Mouse (Mus musculus): ENCODE measurements around the gene Smc6. TPM values are rescaled to one million over a fixed set of nuclear protein-coding genes. Genes with fewer than 3 reads are reported as not detected.

Smc6 gene
- polyA plus RNA-seq, 1 experiment from 2014 or later, result 106 TPM

GRCm38 (mm10) chr12:11266282-11266985 lies 748 bp downstream of the Smc6 start:
- H3K27me3 ChIP-seq (ENCODE audit: control insufficient read depth, insufficient read depth, low read length), result no peaks in the 10 kb centered on the region
- peak; percentile 55 for ATAC-seq (ENCODE audit: insufficient number of reproducible peaks, insufficient read depth, low FRiP score, low read depth)
- H3K4me2 ChIP-seq (ENCODE audit: low read length), result peak overlapping the region; percentile 87
- H3K9ac ChIP-seq (ENCODE audit: low read length), result peak overlapping the region; percentile 97
- H3K9me3 ChIP-seq (ENCODE audit: control insufficient read depth, low read length), result no peaks in the 10 kb centered on the region
- WGBS, result under 1% methylated on average over 46 of the region's 51 CpGs
- H3K36me3 ChIP-seq (ENCODE audit: control insufficient read depth, insufficient read depth, low read length), result peaks cover 2% of the 10 kb centered on the region; the same call in 1 of the 2 replicates
- H3K27ac ChIP-seq (replicated peaks in 1 of 2; ENCODE audit: control insufficient read depth in 1 of 2, insufficient read depth in 1 of 2, low read depth in 2 of 2, low read length in 2 of 2), result peak overlapping the region; percentile 78 to 96
- H3K4me3 ChIP-seq (ENCODE audit: control insufficient read depth in 1 of 2, insufficient read depth in 1 of 2, low read depth in 1 of 2, low read length in 2 of 2), result peak overlapping the region; percentile 63 to 90
- peaks cover 2 to 27% of the 10 kb centered on the region in 2 experiments; a peak in 3 of 4 replicates for H3K4me1 ChIP-seq (ENCODE audit: control insufficient read depth in 2 of 2, insufficient read depth in 2 of 2, low read length in 2 of 2)

- WGBS, result 9% methylated on average over 4 of the region's 4 CpGs
- Histone ChIP-seq H3K4me3 (ENCODE audit: control insufficient read depth in 1 of 2, insufficient read depth in 1 of 2, low read depth in 1 of 2, low read length in 2 of 2) (peak overlapping the region; percentile 63 to 90), H3K27ac (replicated peaks in 1 of 2; ENCODE audit: control insufficient read depth in 1 of 2, insufficient read depth in 1 of 2, low read depth in 2 of 2, low read length in 2 of 2) (peak overlapping the region; percentile 14 to 96; a peak in 2 of 4 replicates), H3K4me1 (ENCODE audit: control insufficient read depth in 2 of 2, insufficient read depth in 2 of 2, low read length in 2 of 2) (peaks cover 2 to 27% of the 10 kb centered on the region in 2 experiments; a peak in 3 of 4 replicates), H3K36me3 (ENCODE audit: control insufficient read depth, insufficient read depth, low read length) (peaks cover 7% of the 10 kb centered on the region), H3K9ac (ENCODE audit: low read length) (peak overlapping the region; percentile 97), H3K27me3 (ENCODE audit: control insufficient read depth, insufficient read depth, low read length) (no peaks in the 10 kb centered on the region), H3K9me3 (ENCODE audit: control insufficient read depth, low read length) (no peaks in the 10 kb centered on the region), H3K4me2 (ENCODE audit: low read length) (peak overlapping the region; percentile 87)
- ATAC-seq (ENCODE audit: insufficient number of reproducible peaks, insufficient read depth, low FRiP score, low read depth), result no peak
These were observed 1.3 kb downstream of the Smc6 start for GRCm38 (mm10) chr12:11267030-11267429.

DNA sequence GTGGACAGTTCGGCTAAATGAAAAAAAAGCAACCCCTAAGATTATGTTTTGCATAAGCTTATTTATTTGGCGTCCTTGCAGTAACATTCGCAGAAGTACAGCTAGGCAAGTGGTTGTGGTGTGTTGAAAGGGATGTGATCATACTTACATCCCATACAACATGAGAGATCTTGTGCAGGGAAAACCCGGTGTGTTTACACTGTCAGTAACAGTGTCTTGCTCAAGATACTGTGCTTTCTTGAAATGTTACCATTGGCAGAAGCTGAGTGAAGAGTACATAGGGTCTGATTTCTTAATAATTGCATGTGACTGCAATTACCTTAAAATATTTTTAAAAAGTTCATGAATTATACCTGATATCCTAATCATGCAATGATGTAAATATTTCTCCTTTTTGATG lies 6.9 kb downstream of the Smc6 start:
- no peak for ATAC-seq (ENCODE audit: insufficient number of reproducible peaks, insufficient read depth, low FRiP score, low read depth)
- 95% methylated on average over 4 of the region's 4 CpGs for WGBS
- H3K4me3 ChIP-seq (ENCODE audit: control insufficient read depth in 1 of 2, insufficient read depth in 1 of 2, low read depth in 1 of 2, low read length in 2 of 2), result no peak overlapping the region
- H3K36me3 ChIP-seq (ENCODE audit: control insufficient read depth, insufficient read depth, low read length), result peaks cover 49% of the 10 kb centered on the region
- H3K9ac ChIP-seq (ENCODE audit: low read length), result no peak overlapping the region
- no peak overlapping the region for H3K4me2 ChIP-seq (ENCODE audit: low read length)
- no peaks in the 10 kb centered on the region for H3K9me3 ChIP-seq (ENCODE audit: control insufficient read depth, low read length)
- peaks cover 0 to 13% of the 10 kb centered on the region in 2 experiments; a peak in 3 of 4 replicates for H3K4me1 ChIP-seq (ENCODE audit: control insufficient read depth in 2 of 2, insufficient read depth in 2 of 2, low read length in 2 of 2)
- H3K27ac ChIP-seq (replicated peaks in 1 of 2; ENCODE audit: control insufficient read depth in 1 of 2, insufficient read depth in 1 of 2, low read depth in 2 of 2, low read length in 2 of 2), result no peak overlapping the region
- no peaks in the 10 kb centered on the region for H3K27me3 ChIP-seq (ENCODE audit: control insufficient read depth, insufficient read depth, low read length)

- Histone ChIP-seq H3K9me3 (ENCODE audit: control insufficient read depth, low read length) (no peaks in the 10 kb centered on the region), H3K27ac (replicated peaks in 1 of 2; ENCODE audit: control insufficient read depth in 1 of 2, insufficient read depth in 1 of 2, low read depth in 2 of 2, low read length in 2 of 2) (no peak overlapping the region), H3K4me1 (ENCODE audit: control insufficient read depth in 2 of 2, insufficient read depth in 2 of 2, low read length in 2 of 2) (peaks cover 0 to 8% of the 10 kb centered on the region in 2 experiments; a peak in 2 of 4 replicates), H3K27me3 (ENCODE audit: control insufficient read depth, insufficient read depth, low read length) (no peaks in the 10 kb centered on the region), H3K4me2 (ENCODE audit: low read length) (no peak overlapping the region), H3K4me3 (ENCODE audit: control insufficient read depth in 1 of 2, insufficient read depth in 1 of 2, low read depth in 1 of 2, low read length in 2 of 2) (no peak overlapping the region), H3K9ac (ENCODE audit: low read length) (no peak overlapping the region), H3K36me3 (ENCODE audit: control insufficient read depth, insufficient read depth, low read length) (peaks cover 54% of the 10 kb centered on the region)
- no peak for ATAC-seq (ENCODE audit: insufficient number of reproducible peaks, insufficient read depth, low FRiP score, low read depth)
- 28% methylated on average over 1 of the region's 1 CpGs for WGBS
These were observed 7.5 kb downstream of the Smc6 start for GRCm38 (mm10) chr12:11273185-11273584.

GRCm38 (mm10) chr12:11276632-11277031 lies 10.9 kb downstream of the Smc6 start:
- Histone ChIP-seq H3K9ac (ENCODE audit: low read length) (no peak overlapping the region), H3K36me3 (ENCODE audit: control insufficient read depth, insufficient read depth, low read length) (peaks cover 82% of the 10 kb centered on the region), H3K27ac (replicated peaks in 1 of 2; ENCODE audit: control insufficient read depth in 1 of 2, insufficient read depth in 1 of 2, low read depth in 2 of 2, low read length in 2 of 2) (no peak overlapping the region), H3K27me3 (ENCODE audit: control insufficient read depth, insufficient read depth, low read length) (no peaks in the 10 kb centered on the region), H3K4me3 (ENCODE audit: control insufficient read depth in 1 of 2, insufficient read depth in 1 of 2, low read depth in 1 of 2, low read length in 2 of 2) (no peak overlapping the region), H3K4me2 (ENCODE audit: low read length) (no peak overlapping the region), H3K4me1 (ENCODE audit: control insufficient read depth in 2 of 2, insufficient read depth in 2 of 2, low read length in 2 of 2) (no peaks in the 10 kb centered on the region; a peak in 1 of 4 replicates), H3K9me3 (ENCODE audit: control insufficient read depth, low read length) (no peaks in the 10 kb centered on the region)
- ATAC-seq (ENCODE audit: insufficient number of reproducible peaks, insufficient read depth, low FRiP score, low read depth), result no peak
- WGBS, result 84% methylated on average over 2 of the region's 2 CpGs

DNA sequence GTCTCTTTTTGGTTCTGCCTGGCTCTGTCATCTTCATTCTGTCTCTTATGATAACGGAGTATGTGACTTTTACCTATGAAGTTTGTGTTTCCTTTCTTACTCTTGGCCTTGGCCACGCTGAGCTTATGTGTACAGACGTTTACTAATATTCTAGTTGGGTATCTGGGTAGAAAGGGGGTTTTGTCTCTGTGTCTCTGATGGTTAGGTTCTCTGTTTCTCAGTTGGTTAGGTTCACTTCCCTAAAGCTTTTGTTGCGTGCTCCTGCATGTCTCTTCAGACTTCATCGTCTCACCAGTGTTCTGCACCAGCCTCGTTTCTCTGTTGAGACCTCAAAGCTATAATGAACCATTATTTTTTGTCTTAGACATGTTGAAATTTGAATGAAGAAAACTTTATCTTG lies 11.5 kb downstream of the Smc6 start:
- 92% methylated on average over 6 of the region's 6 CpGs for WGBS
- Histone ChIP-seq H3K36me3 (ENCODE audit: control insufficient read depth, insufficient read depth, low read length) (peaks cover 81% of the 10 kb centered on the region), H3K4me1 (ENCODE audit: control insufficient read depth in 2 of 2, insufficient read depth in 2 of 2, low read length in 2 of 2) (no peaks in the 10 kb centered on the region; a peak in 1 of 4 replicates), H3K27ac (replicated peaks in 1 of 2; ENCODE audit: control insufficient read depth in 1 of 2, insufficient read depth in 1 of 2, low read depth in 2 of 2, low read length in 2 of 2) (no peak overlapping the region), H3K9ac (ENCODE audit: low read length) (no peak overlapping the region), H3K27me3 (ENCODE audit: control insufficient read depth, insufficient read depth, low read length) (no peaks in the 10 kb centered on the region), H3K4me2 (ENCODE audit: low read length) (no peak overlapping the region), H3K9me3 (ENCODE audit: control insufficient read depth, low read length) (no peaks in the 10 kb centered on the region), H3K4me3 (ENCODE audit: control insufficient read depth in 1 of 2, insufficient read depth in 1 of 2, low read depth in 1 of 2, low read length in 2 of 2) (no peak overlapping the region)
- ATAC-seq (ENCODE audit: insufficient number of reproducible peaks, insufficient read depth, low FRiP score, low read depth), result no peak

DNA sequence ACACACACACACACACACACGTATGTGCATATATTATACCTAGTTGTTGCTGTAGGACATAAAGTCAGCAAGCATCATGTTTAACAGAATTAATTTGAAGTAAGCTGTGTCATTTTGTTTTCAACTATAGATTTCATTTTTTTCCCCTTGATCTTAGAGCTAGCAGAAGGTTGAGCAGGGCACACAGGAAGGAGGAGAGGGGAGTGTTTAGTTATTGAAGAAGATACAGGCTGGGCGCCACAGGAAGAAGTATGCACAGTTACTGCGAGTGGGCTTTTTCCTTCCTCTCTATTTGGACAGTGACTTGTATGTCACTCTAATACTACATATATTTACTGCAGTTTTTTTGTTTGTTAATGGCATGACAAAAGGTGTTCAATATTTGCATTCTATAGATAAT lies 14.2 kb downstream of the Smc6 start:
- Histone ChIP-seq H3K36me3 (ENCODE audit: control insufficient read depth, insufficient read depth, low read length) (peaks cover 75% of the 10 kb centered on the region), H3K4me1 (ENCODE audit: control insufficient read depth in 2 of 2, insufficient read depth in 2 of 2, low read length in 2 of 2) (no peaks in the 10 kb centered on the region; a peak in 1 of 4 replicates), H3K4me3 (ENCODE audit: control insufficient read depth in 1 of 2, insufficient read depth in 1 of 2, low read depth in 1 of 2, low read length in 2 of 2) (no peak overlapping the region), H3K27ac (replicated peaks in 1 of 2; ENCODE audit: control insufficient read depth in 1 of 2, insufficient read depth in 1 of 2, low read depth in 2 of 2, low read length in 2 of 2) (no peak overlapping the region), H3K27me3 (ENCODE audit: control insufficient read depth, insufficient read depth, low read length) (no peaks in the 10 kb centered on the region), H3K4me2 (ENCODE audit: low read length) (no peak overlapping the region), H3K9me3 (ENCODE audit: control insufficient read depth, low read length) (no peaks in the 10 kb centered on the region), H3K9ac (ENCODE audit: low read length) (no peak overlapping the region)
- no peak for ATAC-seq (ENCODE audit: insufficient number of reproducible peaks, insufficient read depth, low FRiP score, low read depth)
- 92% methylated on average over 3 of the region's 3 CpGs for WGBS

- no peaks in the 10 kb centered on the region for H3K9me3 ChIP-seq (ENCODE audit: control insufficient read depth, low read length)
- WGBS, result 96% methylated on average over 2 of the region's 2 CpGs
- H3K27me3 ChIP-seq (ENCODE audit: control insufficient read depth, insufficient read depth, low read length), result no peaks in the 10 kb centered on the region
- no peak overlapping the region for H3K27ac ChIP-seq (replicated peaks in 1 of 2; ENCODE audit: control insufficient read depth in 1 of 2, insufficient read depth in 1 of 2, low read depth in 2 of 2, low read length in 2 of 2)
- H3K4me1 ChIP-seq (ENCODE audit: control insufficient read depth in 2 of 2, insufficient read depth in 2 of 2, low read length in 2 of 2), result no peaks in the 10 kb centered on the region
- no peak overlapping the region for H3K4me2 ChIP-seq (ENCODE audit: low read length)
- no peak overlapping the region for H3K9ac ChIP-seq (ENCODE audit: low read length)
- H3K36me3 ChIP-seq (ENCODE audit: control insufficient read depth, insufficient read depth, low read length), result peaks cover 85% of the 10 kb centered on the region
- no peak for ATAC-seq (ENCODE audit: insufficient number of reproducible peaks, insufficient read depth, low FRiP score, low read depth)
- no peak overlapping the region for H3K4me3 ChIP-seq (ENCODE audit: control insufficient read depth in 1 of 2, insufficient read depth in 1 of 2, low read depth in 1 of 2, low read length in 2 of 2)
These were observed 15.9 kb downstream of the Smc6 start for GRCm38 (mm10) chr12:11281584-11281983.
